In genomic region chr3:116189363-116190100, GRCm38 (mm10) we compare ENCODE assay signal across 17 mouse cellular contexts.
A peak's percentile ranks its signal among the peaks of the same experiment; 100 is the strongest.
DNase-seq lines count a peak whose midpoint lies in the region; ATAC-seq and TF ChIP-seq lines count a peak whose summit lies in the region.
"Had no signal": no experiment of that assay in that cellular context is flagged by ENCODE, and none has a peak within 500 bp of the region (broad histone marks: within the 10 kb centered on the region; RNA-seq: fewer than 3 reads in every experiment).

No protein-coding gene starts in this region.

- no peak for TF ChIP-seq CTCF in kidney, adult 2 months (conservative IDR thresholded peaks at IDR 0.05; ENCODE audit: insufficient read depth, insufficient read length, low read depth, low read length)
- no peak for TF ChIP-seq CTCF in Patski (IDR thresholded peaks at IDR 0.05)

- DNase-seq in kidney, adult 2 months: peak; percentile 68
- DNase-seq in kidney, postnatal 4 days: no peak
- peak; percentile 94 for DNase-seq in 3T3-L1 (ENCODE audit: low read depth, low spot score)
- DNase-seq in Patski (ENCODE audit: low read depth, low spot score): peak; percentile 98
- peak; percentile 89 for DNase-seq in gonadal fat pad, adult 2 months (ENCODE audit: low read depth)
- no peak for DNase-seq in embryonic facial prominence, embryonic 10.5 days (ENCODE audit: low spot score)
- DNase-seq in cerebellum, adult 11 months: no peak
- no peak for DNase-seq in cerebellum, postnatal 25 days
- DNase-seq: cerebellum, adult 11-12 months; layer of hippocampus, postnatal 36 days; lung, embryonic 14.5 days; right cerebral cortex, postnatal 4 days had no signal

- peak overlapping the region; percentile 76 for H3K27ac ChIP-seq in kidney, adult 2 months (ENCODE audit: insufficient read depth, low read depth, low read length)
- H3K27ac ChIP-seq in embryonic facial prominence, embryonic 10.5 days (replicated peaks): no peak overlapping the region
- H3K27ac ChIP-seq: hindbrain, postnatal 0 days; kidney, postnatal 0 days; limb, embryonic 12.5 days; midbrain, embryonic 10.5 days had no signal

- TF ChIP-seq POLR2A in kidney, adult 2 months (IDR thresholded peaks at IDR 0.05; ENCODE audit: low read depth, low read length): no peak

- CTCF ChIA-PET in Patski (lab: Charles Lee): interaction anchor here (0.8 to 6.7 kb wide), 7 partner anchors 9 to 44 kb away, joined by 3 to 43 read pairs (median 4); no protein-coding TSS in a partner anchor

- POLR2A ChIA-PET in Patski (lab: Charles Lee): interaction anchor here (1.3 kb wide), 1 partner anchor 10 kb away, joined by 3 read pairs; no protein-coding TSS in a partner anchor

- H3K4me1 ChIP-seq in kidney, adult 2 months (ENCODE audit: control insufficient read depth, insufficient read depth, low read length): peaks cover 6% of the 10 kb centered on the region
- H3K4me1 ChIP-seq in embryonic facial prominence, embryonic 10.5 days: no peaks in the 10 kb centered on the region
- H3K4me1 ChIP-seq: limb, embryonic 12.5 days; midbrain, embryonic 10.5 days had no signal

- no peak overlapping the region for H3K4me3 ChIP-seq in kidney, adult 2 months (ENCODE audit: insufficient read depth, low read depth, low read length)
- H3K4me3 ChIP-seq in embryonic facial prominence, embryonic 10.5 days: no peak overlapping the region
- H3K4me3 ChIP-seq: erythroblast, embryonic 14.5 days; limb, embryonic 12.5 days; midbrain, embryonic 10.5 days had no signal

- in situ Hi-C loops in Patski (cut with MboI; ENCODE audit: low pct_unique_long_range_greater_than_20kb): no loop called here

- H3K9me3 ChIP-seq in embryonic facial prominence, embryonic 10.5 days: no peaks in the 10 kb centered on the region
- H3K9me3 ChIP-seq: limb, embryonic 12.5 days; midbrain, embryonic 10.5 days had no signal

- no peaks in the 10 kb centered on the region for H3K27me3 ChIP-seq in kidney, adult 2 months (replicated peaks; ENCODE audit: control insufficient read depth, insufficient read depth, low read length)
- no peaks in the 10 kb centered on the region for H3K27me3 ChIP-seq in Patski
- H3K27me3 ChIP-seq in embryonic facial prominence, embryonic 10.5 days (replicated peaks; ENCODE audit: low read depth, poor library complexity, severe bottlenecking): no peaks in the 10 kb centered on the region
- H3K27me3 ChIP-seq: limb, embryonic 12.5 days had no signal

- no peaks in the 10 kb centered on the region for H3K36me3 ChIP-seq in kidney, adult 2 months (ENCODE audit: control insufficient read depth, insufficient read depth, low read length)
- H3K36me3 ChIP-seq in embryonic facial prominence, embryonic 10.5 days (replicated peaks): no peaks in the 10 kb centered on the region
- H3K36me3 ChIP-seq: limb, embryonic 12.5 days; midbrain, embryonic 10.5 days had no signal

- peak; percentile 83 for ATAC-seq in Patski

- 46% methylated on average over 6 of the region's 6 CpGs for WGBS in kidney, adult 2 months
- 93% methylated on average over 6 of the region's 6 CpGs for WGBS in embryonic facial prominence, embryonic 10.5 days

Comparison
In these comparisons a context has a peak if more than half of its experiments do, and no peak if none do; other contexts are left out.
1. DNase-seq: peak in kidney, adult 2 months (single experiment), 3T3-L1 (single experiment), Patski (single experiment) and gonadal fat pad, adult 2 months (single experiment); none in kidney, postnatal 4 days (0 of 2), embryonic facial prominence, embryonic 10.5 days (single experiment), cerebellum, adult 11 months (single experiment) and cerebellum, postnatal 25 days (0 of 2).